Mouse (Mus musculus) liver, adult 2 months (tissue): ENCODE measurements around the gene Sec24a. TPM values are rescaled to one million over a fixed set of nuclear protein-coding genes. Genes with fewer than 3 reads are reported as not detected.

Experiments used
- DNase-seq: peaks from one replicate; pipeline ENCODE4 v3.0.0-alpha.2; 2011; ENCODE audit warnings: low read depth, low spot score; ENCODE audit errors: extremely low read depth
- H3K27ac ChIP-seq: fragments of 200-500 bp; replicated peaks from 2 replicates; pipeline ENCODE4 v1.5.1; 2012; ENCODE audit warnings: low read depth, mild to moderate bottlenecking, control low read depth, inconsistent platforms, low read length; ENCODE audit not compliant: insufficient read depth
- H3K27me3 ChIP-seq: fragments of 200-500 bp; 2 replicates; pipeline ENCODE4 v1.6.1; 2012; ENCODE audit warnings: mild to moderate bottlenecking, moderate library complexity, low read length, inconsistent platforms; ENCODE audit not compliant: control insufficient read depth, insufficient read depth
- H3K36me3 ChIP-seq: fragments of 200-500 bp; 2 replicates; pipeline ENCODE4 v1.6.1; 2012; ENCODE audit warnings: low read length, inconsistent platforms; ENCODE audit not compliant: control insufficient read depth, insufficient read depth
- H3K4me1 ChIP-seq: fragments of 200-500 bp; 2 replicates; pipeline ENCODE4 v1.6.1; 2011; ENCODE audit warnings: low read length; ENCODE audit not compliant: control insufficient read depth, insufficient read depth
- H3K4me3 ChIP-seq: fragments of 200-500 bp; 2 replicates; pipeline ENCODE4 v1.5.1; 2011; ENCODE audit warnings: low read depth, mild to moderate bottlenecking, control low read depth, low read length, moderate library complexity; ENCODE audit not compliant: insufficient read depth
- H3K79me2 ChIP-seq: fragments of 200-500 bp; 2 replicates; pipeline ENCODE4 v1.6.1; 2012; ENCODE audit warnings: inconsistent platforms, mild to moderate bottlenecking, low read length, moderate library complexity; ENCODE audit not compliant: control insufficient read depth, insufficient read depth
- H3K9ac ChIP-seq: fragments of 200-500 bp; 2 replicates; pipeline ENCODE4 v1.6.1; 2012; ENCODE audit warnings: low read depth, mild to moderate bottlenecking, control low read depth, inconsistent platforms, low read length
- CTCF ChIP-seq: fragments of 200-500 bp; IDR thresholded peaks from 2 replicates; pipeline ENCODE4 v1.5.1; 2011; ENCODE audit warnings: low read depth, low read length, control low read depth
- POLR2A ChIP-seq: fragments of 200-500 bp; IDR thresholded peaks from 2 replicates; pipeline ENCODE4 v1.6.1; 2011; ENCODE audit warnings: low read length, control low read depth; ENCODE audit not compliant: insufficient read depth; ENCODE audit errors: extremely low read depth
- WGBS: fragments of 180-500 bp; shearing (Covaris S2); methylation state at CpG from one replicate; pipeline ENCODE4 v1.1.7; 2018; 5-methylcytosine and 5-hydroxymethylcytosine counted together
- polyA plus RNA-seq: library from polyadenylated mRNA; depleted of rRNA; stranded (reverse); fragments of >200 nt; gene quantifications from 2 replicates; pipeline ENCODE4 v1.2.3, GENCODE M21; 2012; rRNA removed
- total RNA-seq: library from RNA; depleted of rRNA; stranded (reverse); fragments of >200 nt; gene quantifications from 2 replicates; pipeline ENCODE4 v1.2.3, GENCODE M21; 2014; rRNA removed

Sec24a gene
- total and polyA plus RNA-seq, 2 experiments, result 30.6 to 45.1 TPM

DNA sequence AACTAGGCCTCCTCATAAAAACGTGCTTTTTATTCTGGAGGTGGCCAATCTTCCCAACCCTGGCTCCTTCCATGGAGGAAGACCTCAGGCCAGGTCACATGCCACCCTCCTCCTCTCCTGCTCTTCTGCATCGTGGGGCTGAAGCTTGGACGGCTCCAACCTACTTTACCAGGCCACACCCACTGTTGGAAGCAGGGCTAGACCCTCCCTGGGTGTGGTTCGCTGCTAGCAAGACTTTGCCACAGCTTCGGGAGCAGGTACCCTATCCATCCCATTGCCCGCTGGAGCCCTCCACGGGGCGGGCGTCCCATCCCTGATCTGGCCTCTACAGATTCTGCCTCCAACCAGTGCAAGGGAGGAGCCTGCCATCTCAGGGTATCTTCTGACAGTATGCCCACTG lies 120.2 kb downstream of the Sec24a start:
- H3K36me3 ChIP-seq, result no peaks in the 10 kb centered on the region
- no peaks in the 10 kb centered on the region for H3K4me1 ChIP-seq
- TF ChIP-seq CTCF, result no peak
- TF ChIP-seq POLR2A, result no peak
- H3K27ac ChIP-seq, result no peak overlapping the region
- no peak for DNase-seq
- no peaks in the 10 kb centered on the region for H3K27me3 ChIP-seq
- H3K4me3 ChIP-seq, result no peak overlapping the region
- H3K9ac ChIP-seq, result no peak overlapping the region
- H3K79me2 ChIP-seq, result no peaks in the 10 kb centered on the region
- 75% methylated on average over 9 of the region's 9 CpGs for WGBS

Other genes with a start within 250 kb of the Sec24a start
- gene Phykpl, start 178.9 kb downstream of the Sec24a start, total RNA-seq, result 12.7 and 16.5 TPM in 2 replicates
- gene Phykpl, start 178.9 kb downstream of the Sec24a start, polyA plus RNA-seq, result 19.6 and 23.7 TPM in 2 replicates
- 96.9 and 104 TPM in 2 replicates for gene Hnrnpab, start 156.8 kb downstream of the Sec24a start, total RNA-seq
- 103 and 105 TPM in 2 replicates for gene Hnrnpab, start 156.8 kb downstream of the Sec24a start, polyA plus RNA-seq
- gene Nhp2, start 143.9 kb downstream of the Sec24a start, total RNA-seq, result 26.4 and 29.4 TPM in 2 replicates
- gene Nhp2, start 143.9 kb downstream of the Sec24a start, polyA plus RNA-seq, result 31.4 and 33.8 TPM in 2 replicates
- 8.9 and 10.3 TPM in 2 replicates for gene Rmnd5b, start 127.7 kb downstream of the Sec24a start, total RNA-seq
- 44.9 and 46.6 TPM in 2 replicates for gene Rmnd5b, start 127.7 kb downstream of the Sec24a start, polyA plus RNA-seq
- 1.6 and 2.4 TPM in 2 replicates for gene N4bp3, start 112.8 kb downstream of the Sec24a start, total RNA-seq
- gene N4bp3, start 112.8 kb downstream of the Sec24a start, polyA plus RNA-seq, result 5.7 and 6.4 TPM in 2 replicates
- gene D930048N14Rik, start 112.7 kb downstream of the Sec24a start, total RNA-seq, result 1.3 and 1.7 TPM in 2 replicates
- 10.3 and 10.9 TPM in 2 replicates for gene D930048N14Rik, start 112.7 kb downstream of the Sec24a start, polyA plus RNA-seq
- gene 0610009B22Rik, start 74.8 kb downstream of the Sec24a start, total RNA-seq, result 30.5 and 32.2 TPM in 2 replicates
- gene 0610009B22Rik, start 74.8 kb downstream of the Sec24a start, polyA plus RNA-seq, result 17.7 and 21.6 TPM in 2 replicates
- gene Sar1b, start 53 bp upstream of the Sec24a start, total RNA-seq, result 257 and 370 TPM in 2 replicates
- 61.0 and 75.6 TPM in 2 replicates for gene Sar1b, start 53 bp upstream of the Sec24a start, polyA plus RNA-seq
- 2.7 and 3.7 TPM in 2 replicates for gene Jade2, start 94.0 kb upstream of the Sec24a start, total RNA-seq
- 3.6 and 4.1 TPM in 2 replicates for gene Jade2, start 94.0 kb upstream of the Sec24a start, polyA plus RNA-seq
- gene Cdkn2aipnl, start 204.0 kb upstream of the Sec24a start, total RNA-seq, result 11.5 and 12.6 TPM in 2 replicates
- gene Cdkn2aipnl, start 204.0 kb upstream of the Sec24a start, polyA plus RNA-seq, result 7.5 and 9.4 TPM in 2 replicates
- gene Ube2b, start 237.1 kb upstream of the Sec24a start, total RNA-seq, result 107 and 110 TPM in 2 replicates
- 36.4 and 50.2 TPM in 2 replicates for gene Ube2b, start 237.1 kb upstream of the Sec24a start, polyA plus RNA-seq
- gene Cdkl3, start 240.6 kb upstream of the Sec24a start, total RNA-seq, result 0.20 and 1.7 TPM in 2 replicates
- 0.05 and 0.11 TPM in 2 replicates for gene Cdkl3, start 240.6 kb upstream of the Sec24a start, polyA plus RNA-seq